In genomic region chr6:30460750-30461446, GRCm38 (mm10) we compare ENCODE assay signal across 9 mouse cellular contexts. TPM values are rescaled to one million over a fixed set of nuclear protein-coding genes. Genes with fewer than 3 reads are reported as not detected.
DNase-seq lines count a peak whose midpoint lies in the region; ATAC-seq and TF ChIP-seq lines count a peak whose summit lies in the region.
"Had no signal": no experiment of that assay in that cellular context is flagged by ENCODE, and none has a peak within 500 bp of the region (broad histone marks: within the 10 kb centered on the region; RNA-seq: fewer than 3 reads in every experiment).

No protein-coding gene starts in this region.

- peaks cover 50% of the 10 kb centered on the region for H3K27me3 ChIP-seq in E14TG2a.4 (ENCODE audit: insufficient read depth, low read length)
- no peaks in the 10 kb centered on the region for H3K27me3 ChIP-seq in forebrain, embryonic 16.5 days (replicated peaks; ENCODE audit: control insufficient read depth, insufficient read depth, low read length)
- no peaks in the 10 kb centered on the region for H3K27me3 ChIP-seq in hindbrain, embryonic 15.5 days
- H3K27me3 ChIP-seq in lung, embryonic 16.5 days (ENCODE audit: control insufficient read depth, insufficient read depth, low read depth, low read length) = no peaks in the 10 kb centered on the region

- H3K4me3 ChIP-seq in E14TG2a.4 (replicated peaks; ENCODE audit: low read length) = peak overlapping the region; percentile 69
- 0 out of 2 replicates have a peak overlapping the region, but pooled peaks have one; percentile 6 for H3K4me3 ChIP-seq in forebrain, embryonic 16.5 days (replicated peaks; ENCODE audit: low read length)
- H3K4me3 ChIP-seq in hindbrain, embryonic 15.5 days = no peak overlapping the region
- no peak overlapping the region for H3K4me3 ChIP-seq in lung, embryonic 16.5 days (ENCODE audit: low read length)
- H3K4me3 ChIP-seq: myocyte had no signal

- H3K4me1 ChIP-seq in E14TG2a.4 (replicated peaks; ENCODE audit: low read depth, low read length) = peaks cover 66% of the 10 kb centered on the region
- H3K4me1 ChIP-seq in forebrain, embryonic 16.5 days (replicated peaks; ENCODE audit: control insufficient read depth, insufficient read depth, low read length) = peaks cover 20% of the 10 kb centered on the region
- peaks cover 35% of the 10 kb centered on the region for H3K4me1 ChIP-seq in hindbrain, embryonic 15.5 days (replicated peaks)
- H3K4me1 ChIP-seq in lung, embryonic 16.5 days (replicated peaks; ENCODE audit: control insufficient read depth, insufficient read depth, low read length) = peaks cover 34% of the 10 kb centered on the region

- H3K27ac ChIP-seq in forebrain, embryonic 16.5 days (ENCODE audit: low read length) = peak overlapping the region; percentile 97
- H3K27ac ChIP-seq in hindbrain, embryonic 15.5 days (replicated peaks) = peak overlapping the region; percentile 98
- peak overlapping the region; percentile 90 for H3K27ac ChIP-seq in lung, embryonic 16.5 days (ENCODE audit: low read length)

- peak; percentile 93 for ATAC-seq in forebrain, embryonic 16.5 days
- peak; percentile 94 for ATAC-seq in hindbrain, embryonic 15.5 days (ENCODE audit: low FRiP score, low read depth)
- peak; percentile 89 for ATAC-seq in lung, embryonic 16.5 days (ENCODE audit: low read depth)

- WGBS in forebrain, embryonic 16.5 days = 8% methylated on average over 19 of the region's 19 CpGs
- WGBS in hindbrain, embryonic 15.5 days = 18% methylated on average over 19 of the region's 19 CpGs
- 18% methylated on average over 18 of the region's 19 CpGs for WGBS in lung, embryonic 16.5 days

- peak overlapping the region; percentile 61 for H3K9ac ChIP-seq in forebrain, embryonic 16.5 days (replicated peaks; ENCODE audit: low read depth, low read length)
- H3K9ac ChIP-seq in hindbrain, embryonic 15.5 days = peak overlapping the region; percentile 55
- peak overlapping the region; percentile 75 for H3K9ac ChIP-seq in lung, embryonic 16.5 days (ENCODE audit: low read length)

- peaks cover 5% of the 10 kb centered on the region for H3K9me3 ChIP-seq in E14TG2a.4 (ENCODE audit: low read length)
- no peaks in the 10 kb centered on the region for H3K9me3 ChIP-seq in forebrain, embryonic 16.5 days (ENCODE audit: control insufficient read depth, low read length)
- H3K9me3 ChIP-seq in hindbrain, embryonic 15.5 days = no peaks in the 10 kb centered on the region
- no peaks in the 10 kb centered on the region for H3K9me3 ChIP-seq in lung, embryonic 16.5 days (ENCODE audit: control insufficient read depth, low read length)

- peak; percentile 96 for DNase-seq in cerebellum, adult 11-12 months
- DNase-seq in layer of hippocampus, postnatal 14 days (ENCODE audit: low spot score in 2 of 2) = peak; percentile 76 to 86
- DNase-seq in right cerebral cortex, adult 2 months (ENCODE audit: low spot score in 2 of 2) = peak; percentile 84 to 85
- DNase-seq in gastrocnemius, postnatal 25 days = no peak

- H3K4me2 ChIP-seq in forebrain, embryonic 16.5 days (ENCODE audit: low read length) = peak overlapping the region; percentile 47
- H3K4me2 ChIP-seq in hindbrain, embryonic 15.5 days = peak overlapping the region; percentile 62
- peak overlapping the region; percentile 81 for H3K4me2 ChIP-seq in lung, embryonic 16.5 days (ENCODE audit: low read depth, low read length)

- no peaks in the 10 kb centered on the region for H3K36me3 ChIP-seq in E14TG2a.4 (ENCODE audit: insufficient read depth, low read length)
- H3K36me3 ChIP-seq in forebrain, embryonic 16.5 days (ENCODE audit: control insufficient read depth, insufficient read depth) = no peaks in the 10 kb centered on the region
- no peaks in the 10 kb centered on the region for H3K36me3 ChIP-seq in hindbrain, embryonic 15.5 days
- no peaks in the 10 kb centered on the region for H3K36me3 ChIP-seq in lung, embryonic 16.5 days (ENCODE audit: control insufficient read depth, insufficient read depth, low read length)

- no peak for TF ChIP-seq CTCF in E14TG2a.4 (conservative IDR thresholded peaks at IDR 0.05; ENCODE audit: low read length)

RNA-seq across cellular contexts. Expression of gene Tmem209, which starts 48.7 kb away (rescaled TPM):
- 34.4 and 34.8 TPM in 2 replicates for polyA plus RNA-seq in forebrain, embryonic 16.5 days (2015; fragmentation: Nextera tagmentation; extraction: Ambion mirVana)
- polyA plus RNA-seq in hindbrain, embryonic 15.5 days (2015; fragmentation: Nextera tagmentation; extraction: Ambion mirVana) = 25.4 and 30.3 TPM in 2 replicates
- total RNA-seq in layer of hippocampus, postnatal 14 days (2021) = 10 to 100 TPM; 17.3 to 18.0 TPM
- 33.9 and 38.5 TPM in 2 replicates for polyA plus RNA-seq in lung, embryonic 16.5 days (2015; fragmentation: Nextera tagmentation; extraction: Ambion mirVana)
- 1 to 10 TPM; 7.4 to 9.1 TPM for total RNA-seq in gastrocnemius, postnatal 25 days (2021)

RNA-seq across cellular contexts. Expression of gene Ssmem1, which starts 48.8 kb away (rescaled TPM):
- not detected in 2 replicates for polyA plus RNA-seq in forebrain, embryonic 16.5 days (2015; fragmentation: Nextera tagmentation; extraction: Ambion mirVana)
- polyA plus RNA-seq in hindbrain, embryonic 15.5 days (2015; fragmentation: Nextera tagmentation; extraction: Ambion mirVana) = 0.22 TPM in 1 of 2 replicates, not detected in the other
- under 1 TPM; 0.81 TPM for total RNA-seq in layer of hippocampus, postnatal 14 days (2021)
- 0.19 TPM in 1 of 2 replicates, not detected in the other for polyA plus RNA-seq in lung, embryonic 16.5 days (2015; fragmentation: Nextera tagmentation; extraction: Ambion mirVana)
- total RNA-seq in gastrocnemius, postnatal 25 days (2021) = under 1 TPM in 1 of 2 experiments, not detected in 1; 0.54 TPM

RNA-seq across cellular contexts. Expression of gene Klhdc10, which starts 59.2 kb away (rescaled TPM):
- polyA plus RNA-seq in forebrain, embryonic 16.5 days (2015; fragmentation: Nextera tagmentation; extraction: Ambion mirVana) = 38.0 TPM in 2 replicates
- 34.4 and 36.9 TPM in 2 replicates for polyA plus RNA-seq in hindbrain, embryonic 15.5 days (2015; fragmentation: Nextera tagmentation; extraction: Ambion mirVana)
- total RNA-seq in layer of hippocampus, postnatal 14 days (2021) = 100 to 1,000 TPM; 140 to 141 TPM
- 19.3 and 22.6 TPM in 2 replicates for polyA plus RNA-seq in lung, embryonic 16.5 days (2015; fragmentation: Nextera tagmentation; extraction: Ambion mirVana)
- total RNA-seq in gastrocnemius, postnatal 25 days (2021) = 10 to 100 TPM; 44.3 to 46.2 TPM

Comparison
In these comparisons a context has a peak if more than half of its experiments do, and no peak if none do; other contexts are left out.
1. H3K4me3 ChIP-seq: peak in E14TG2a.4 (single experiment) and forebrain, embryonic 16.5 days (single experiment); none in hindbrain, embryonic 15.5 days (single experiment) and lung, embryonic 16.5 days (single experiment).
2. Peak in every context shown above with its lines, with median percentiles within 50 percentile points of each other: ATAC-seq, H3K27ac ChIP-seq, H3K4me2 ChIP-seq and H3K9ac ChIP-seq.